Mouse (Mus musculus) embryonic fibroblast, embryonic 13.5 days (primary cell): ENCODE data around the gene Rnase10.

Experiments
- CTCF ChIP-seq: IDR thresholded peaks from 2 replicates; pipeline ENCODE4 v1.5.1; 2011; ENCODE audit warnings: mild to moderate bottlenecking, control low read depth, low read length, moderate library complexity, borderline replicate concordance; ENCODE audit not compliant: insufficient read depth
- POLR2A ChIP-seq: IDR thresholded peaks from 2 replicates; pipeline ENCODE4 v1.6.1; 2011; ENCODE audit warnings: low read depth, mild to moderate bottlenecking, control low read depth, low read length, moderate library complexity

DNA sequence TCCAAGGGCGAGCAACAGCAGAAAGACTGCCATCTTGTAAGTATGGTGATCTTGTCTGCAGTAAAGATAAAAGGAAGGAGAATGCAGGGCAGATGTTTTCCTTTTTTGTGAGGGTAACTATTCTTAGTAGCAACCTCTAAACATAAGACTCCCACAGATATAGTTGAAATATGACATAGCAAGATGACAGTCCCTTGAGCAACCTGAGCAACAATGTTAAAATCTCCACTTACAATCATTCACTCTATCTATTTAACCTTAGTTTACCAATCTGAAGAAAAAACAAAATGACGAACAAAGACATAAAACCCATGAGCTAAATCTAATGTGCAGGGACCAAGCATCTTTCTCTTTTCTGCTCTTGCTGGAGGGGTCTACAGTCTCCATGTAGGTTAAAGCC is 42.5 kb downstream of the Rnase10 start, which contains the start of gene Rnase11:
- TF ChIP-seq CTCF (no peak), POLR2A (no peak)
